Mouse (Mus musculus): ENCODE measurements around the gene Defa22.
"Not testable (repeated sequence)": the region's sequence is repeated elsewhere in the genome, so short reads cannot be mapped to it uniquely, and the experiment has no call there.

GRCm38 (mm10) chr8:21161977-21162376 lies at the start of gene Defa22:
- not testable (repeated sequence) for TF ChIP-seq CTCF, POLR2A (IDR thresholded peaks at IDR 0.05; ENCODE audit: insufficient read depth, low read depth, low read length)
